Mouse (Mus musculus): ENCODE measurements around the gene Cyth2.

GRCm38 (mm10) chr7:45783511-45784091 lies 30.8 kb downstream of the Cyth2 start, which contains the start of gene Lmtk3:
- TF ChIP-seq EP300 (IDR thresholded peaks at IDR 0.05; ENCODE audit: insufficient read depth, low read depth, low read length), result no peak
- TF ChIP-seq POLR2A (IDR thresholded peaks at IDR 0.05; ENCODE audit: insufficient read depth, low read depth, low read length), result no peak
